Mouse (Mus musculus) neutrophil, adult 5-6 weeks (primary cell): Measurements from ENCODE around the gene Vamp5. TPM values are rescaled to one million over a fixed set of nuclear protein-coding genes. Genes with fewer than 3 reads are reported as not detected.

ENCODE experiments used
- total RNA-seq: library from RNA; stranded (forward); fragments of 200-1000 nt; gene quantifications from 2 replicates; pipeline ENCODE4 v1.2.3, GENCODE M21; 2017

Vamp5 gene
- total RNA-seq, 1 experiment from 2014 or later, result 15.8 TPM

Other genes with a start within 250 kb of the Vamp5 start
- gene Atoh8, start 144.9 kb downstream of the Vamp5 start, total RNA-seq, result not detected in 2 replicates
- not detected in 2 replicates for gene Sftpb, start 75.9 kb downstream of the Vamp5 start, total RNA-seq
- 34.1 and 44.6 TPM in 2 replicates for gene Usp39, start 35.3 kb downstream of the Vamp5 start, total RNA-seq
- gene 0610030E20Rik, start 33.2 kb downstream of the Vamp5 start, total RNA-seq, result 44.6 and 44.9 TPM in 2 replicates
- gene Tmem150a, start 25.0 kb downstream of the Vamp5 start, total RNA-seq, result 0.93 and 2.2 TPM in 2 replicates
- gene Rnf181, start 13.5 kb downstream of the Vamp5 start, total RNA-seq, result 79.3 and 102 TPM in 2 replicates
- 230 and 268 TPM in 2 replicates for gene Vamp8, start 10.2 kb upstream of the Vamp5 start, total RNA-seq
- 10.5 and 10.9 TPM in 2 replicates for gene Ggcx, start 33.8 kb upstream of the Vamp5 start, total RNA-seq
- 159 and 167 TPM in 2 replicates for gene Mat2a, start 59.1 kb upstream of the Vamp5 start, total RNA-seq
- gene Sh2d6, start 141.2 kb upstream of the Vamp5 start, total RNA-seq, result 1.3 TPM in 1 of 2 replicates, not detected in the other
- 145 and 178 TPM in 2 replicates for gene Capg, start 163.9 kb upstream of the Vamp5 start, total RNA-seq
- gene Elmod3, start 217.9 kb upstream of the Vamp5 start, total RNA-seq, result 8.7 and 10.5 TPM in 2 replicates
- 1.2 and 1.5 TPM in 2 replicates for gene Retsat, start 218.0 kb upstream of the Vamp5 start, total RNA-seq
- gene Tgoln1, start 236.5 kb upstream of the Vamp5 start, total RNA-seq, result 104 and 120 TPM in 2 replicates